Mouse (Mus musculus) erythroblast, embryonic 14.5 days (primary cell): ENCODE data around the gene Ddx6.

Experiments used
- GATA1 ChIP-seq: IDR thresholded peaks from 2 replicates; pipeline ENCODE4 v1.6.1; 2012; ENCODE audit warnings: low read length, inconsistent platforms, mixed read lengths
- TAL1 ChIP-seq: IDR thresholded peaks from 3 replicates; pipeline ENCODE4 v1.6.1; 2012; ENCODE audit warnings: low read length, inconsistent platforms, mixed read lengths

DNA sequence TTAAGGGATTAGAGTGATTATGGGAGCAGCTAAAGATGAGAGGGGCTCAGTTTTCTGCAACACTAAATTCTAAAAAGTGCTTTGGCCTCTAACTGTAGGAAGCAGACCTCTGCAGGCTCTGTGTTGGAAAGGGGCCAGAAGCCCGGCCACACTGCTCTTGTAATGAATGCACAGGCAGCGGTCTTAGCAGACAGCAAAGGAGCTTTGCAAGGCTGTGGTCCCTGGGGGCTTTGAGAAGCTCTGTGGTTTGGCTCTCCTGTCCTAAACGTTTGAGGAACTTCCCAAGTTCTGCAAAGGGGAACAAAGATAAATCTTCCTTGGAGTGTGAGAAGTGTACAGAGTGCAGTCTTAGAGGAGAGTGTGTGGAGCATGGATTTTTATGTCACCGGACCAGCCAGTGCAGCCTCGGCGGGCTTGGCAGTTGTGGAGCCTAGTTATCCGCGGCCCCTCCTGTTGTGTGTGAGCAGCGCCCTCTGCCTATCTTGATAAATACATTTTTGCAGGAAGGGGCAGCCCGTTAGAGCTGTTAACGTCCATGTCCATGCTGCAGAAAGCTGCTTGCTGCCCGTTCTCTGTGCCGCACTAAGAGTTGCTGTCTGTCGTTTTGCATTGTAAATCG, 33.0 kb downstream of the Ddx6 start:
- no peak for TF ChIP-seq TAL1
- no peak for TF ChIP-seq GATA1
